Mouse (Mus musculus) myocyte (in vitro differentiated cells): ENCODE data around the gene Eps8.

Source experiments
- CEBPB ChIP-seq: IDR thresholded peaks from 2 replicates; pipeline ENCODE4 v1.6.1; 2011; ENCODE audit warnings: mild to moderate bottlenecking, moderate library complexity; ENCODE audit not compliant: poor library complexity, insufficient read depth, severe bottlenecking
- E2F4 ChIP-seq: IDR thresholded peaks from one replicate; pipeline ENCODE4 v1.6.1; 2011; ENCODE audit warnings: mild to moderate bottlenecking, control low read depth, moderate library complexity; ENCODE audit not compliant: insufficient read depth
- MAX ChIP-seq: IDR thresholded peaks from one replicate; pipeline ENCODE4 v1.6.1; 2011; ENCODE audit warnings: low read depth, mild to moderate bottlenecking, control low read depth
- MYOD1 ChIP-seq, 3 experiments: IDR thresholded peaks; one replicate each; pipeline ENCODE4 v1.6.1; 2011; ENCODE audit warnings: control low read depth in 2 of 3, low read depth in 2 of 3, mild to moderate bottlenecking in 2 of 3, moderate library complexity in 1 of 3; ENCODE audit not compliant: insufficient read length in 2 of 3, control insufficient read depth in 1 of 3
- MYOG ChIP-seq, 3 experiments: IDR thresholded peaks; one replicate each; pipeline ENCODE4 v1.6.1; 2011; ENCODE audit warnings: control low read depth in 2 of 3, low read depth in 2 of 3, mild to moderate bottlenecking in 2 of 3; ENCODE audit not compliant: insufficient read length in 2 of 3, control insufficient read depth in 1 of 3, insufficient read depth in 1 of 3
- POLR2A ChIP-seq: IDR thresholded peaks from one replicate; pipeline ENCODE4 v1.6.1; 2011; ENCODE audit warnings: low read depth, mild to moderate bottlenecking, control low read depth, moderate library complexity; ENCODE audit not compliant: insufficient read length
- POLR2AphosphoS2 ChIP-seq: IDR thresholded peaks from one replicate; pipeline ENCODE4 v1.6.1; 2011; ENCODE audit warnings: low read depth, control low read depth; ENCODE audit not compliant: insufficient read length
- REST ChIP-seq: IDR thresholded peaks from one replicate; pipeline ENCODE4 v1.6.1; 2011; ENCODE audit warnings: mild to moderate bottlenecking, control low read depth, moderate library complexity; ENCODE audit not compliant: insufficient read depth, insufficient read length
- SRF ChIP-seq: IDR thresholded peaks from one replicate; pipeline ENCODE4 v1.6.1; 2011; ENCODE audit warnings: low read depth; ENCODE audit not compliant: control insufficient read depth, insufficient read length
- TCF12 ChIP-seq: IDR thresholded peaks from one replicate; pipeline ENCODE4 v1.6.1; 2011; ENCODE audit warnings: mild to moderate bottlenecking, control low read depth; ENCODE audit not compliant: poor library complexity, insufficient read depth, severe bottlenecking
- TCF3 ChIP-seq: IDR thresholded peaks from one replicate; pipeline ENCODE4 v1.6.1; 2011; ENCODE audit warnings: low read depth, control low read depth; ENCODE audit not compliant: insufficient read length
- USF1 ChIP-seq: IDR thresholded peaks from one replicate; pipeline ENCODE4 v1.6.1; 2011; ENCODE audit warnings: low read depth, mild to moderate bottlenecking, control low read depth, moderate library complexity

GRCm38 (mm10) chr6:137695046-137695445 lies 40.4 kb upstream of the Eps8 start:
- TF ChIP-seq POLR2A (no peak), USF1 (no peak), MYOD1 (IDR thresholded peaks at IDR 0.05; ENCODE audit: control insufficient read depth in 1 of 3, insufficient read length in 2 of 3, low read depth in 2 of 3) (no peak), SRF (no peak), E2F4 (no peak), MAX (no peak), TCF12 (no peak), POLR2AphosphoS2 (no peak), TCF3 (no peak), MYOG (IDR thresholded peaks at IDR 0.05; ENCODE audit: control insufficient read depth in 1 of 3, insufficient read depth in 1 of 3, insufficient read length in 2 of 3, low read depth in 2 of 3) (no peak), CEBPB (no peak), REST (no peak)
